In genomic region chr7:58770254-58770653, GRCm38 (mm10) we compare ENCODE assay signal across 10 mouse cellular contexts.
A peak's percentile ranks its signal among the peaks of the same experiment; 100 is the strongest.
DNase-seq lines count a peak whose midpoint lies in the region; ATAC-seq and TF ChIP-seq lines count a peak whose summit lies in the region.
"Had no signal": no experiment of that assay in that cellular context is flagged by ENCODE, and none has a peak within 500 bp of the region (broad histone marks: within the 10 kb centered on the region; RNA-seq: fewer than 3 reads in every experiment).

No protein-coding gene starts in this region.

- peak; percentile 74 for ATAC-seq in CD4-positive, CD25-positive, alpha-beta regulatory T cell, adult 4 months
- peak; percentile 59 for ATAC-seq in activated CD4-positive, CD25-positive, alpha-beta regulatory T cell, adult 4 months
- peak; percentile 76 for ATAC-seq in hindbrain, postnatal 0 days
- ATAC-seq in midbrain, embryonic 12.5 days (ENCODE audit: low FRiP score, low read depth) = peak; percentile 83
- ATAC-seq in erythroid progenitor cell, adult 5-6 weeks (replicated peaks; ENCODE audit: low FRiP score, poor library complexity, severe bottlenecking) = no peak

- no peak overlapping the region for H3K9ac ChIP-seq in hindbrain, postnatal 0 days (replicated peaks; ENCODE audit: low read length)
- no peak overlapping the region for H3K9ac ChIP-seq in midbrain, embryonic 12.5 days (replicated peaks)
- H3K9ac ChIP-seq: embryonic facial prominence, embryonic 12.5 days; limb, embryonic 13.5 days had no signal

- peak; percentile 78 for TF ChIP-seq CTCF in hindbrain, postnatal 0 days (IDR thresholded peaks at IDR 0.05; ENCODE audit: low read depth)

- no peak overlapping the region for H3K4me3 ChIP-seq in hindbrain, postnatal 0 days (ENCODE audit: low read length)
- no peak overlapping the region for H3K4me3 ChIP-seq in midbrain, embryonic 12.5 days
- H3K4me3 ChIP-seq: embryonic facial prominence, embryonic 12.5 days; limb, embryonic 13.5 days had no signal

- no peaks in the 10 kb centered on the region for H3K4me1 ChIP-seq in hindbrain, postnatal 0 days (ENCODE audit: insufficient read depth, low read length)
- H3K4me1 ChIP-seq in midbrain, embryonic 12.5 days = no peaks in the 10 kb centered on the region
- H3K4me1 ChIP-seq: embryonic facial prominence, embryonic 12.5 days; limb, embryonic 13.5 days had no signal

- no peak overlapping the region for H3K27ac ChIP-seq in hindbrain, postnatal 0 days
- H3K27ac ChIP-seq in midbrain, embryonic 12.5 days (replicated peaks) = no peak overlapping the region
- H3K27ac ChIP-seq: embryonic facial prominence, embryonic 12.5 days; limb, embryonic 13.5 days had no signal

- H3K27me3 ChIP-seq in hindbrain, postnatal 0 days (ENCODE audit: insufficient read depth, low read length) = no peaks in the 10 kb centered on the region
- no peaks in the 10 kb centered on the region for H3K27me3 ChIP-seq in midbrain, embryonic 12.5 days
- H3K27me3 ChIP-seq: embryonic facial prominence, embryonic 12.5 days; limb, embryonic 13.5 days had no signal

- H3K4me2 ChIP-seq in hindbrain, postnatal 0 days (ENCODE audit: low read depth, low read length) = no peak overlapping the region
- no peak overlapping the region for H3K4me2 ChIP-seq in midbrain, embryonic 12.5 days (replicated peaks)
- H3K4me2 ChIP-seq: embryonic facial prominence, embryonic 12.5 days; limb, embryonic 13.5 days had no signal

- H3K36me3 ChIP-seq in hindbrain, postnatal 0 days (ENCODE audit: insufficient read depth, low read length) = no peaks in the 10 kb centered on the region
- H3K36me3 ChIP-seq in midbrain, embryonic 12.5 days = no peaks in the 10 kb centered on the region
- H3K36me3 ChIP-seq: embryonic facial prominence, embryonic 12.5 days; limb, embryonic 13.5 days had no signal

- DNase-seq in heart, postnatal 4 days = peak; percentile 35
- no peak for DNase-seq in heart, adult 9 months (ENCODE audit: low spot score in 2 of 2)
- peak; percentile 76 for DNase-seq in hindbrain, postnatal 0 days (ENCODE audit: low spot score)
- no peak for DNase-seq in frontal cortex, postnatal 36 days (ENCODE audit: low spot score in 2 of 2)

- WGBS in hindbrain, postnatal 0 days = 75% methylated on average over 3 of the region's 3 CpGs
- WGBS in midbrain, embryonic 12.5 days = 69% methylated on average over 3 of the region's 3 CpGs

- H3K9me3 ChIP-seq in hindbrain, postnatal 0 days (ENCODE audit: low read length) = no peaks in the 10 kb centered on the region
- no peaks in the 10 kb centered on the region for H3K9me3 ChIP-seq in midbrain, embryonic 12.5 days
- H3K9me3 ChIP-seq: embryonic facial prominence, embryonic 12.5 days; limb, embryonic 13.5 days had no signal

Comparison
In these comparisons a context has a peak if more than half of its experiments do, and no peak if none do; other contexts are left out.
1. DNase-seq: peak in heart, postnatal 4 days (single experiment) and hindbrain, postnatal 0 days (single experiment); none in heart, adult 9 months (0 of 2) and frontal cortex, postnatal 36 days (0 of 2).